Mouse (Mus musculus): ENCODE results near the gene Irgq. TPM values are rescaled to one million over a fixed set of nuclear protein-coding genes. Genes with fewer than 3 reads are reported as not detected.

The Irgq gene
- polyA plus RNA-seq (2017; shearing (Covaris generic)): 2.7 TPM

DNA sequence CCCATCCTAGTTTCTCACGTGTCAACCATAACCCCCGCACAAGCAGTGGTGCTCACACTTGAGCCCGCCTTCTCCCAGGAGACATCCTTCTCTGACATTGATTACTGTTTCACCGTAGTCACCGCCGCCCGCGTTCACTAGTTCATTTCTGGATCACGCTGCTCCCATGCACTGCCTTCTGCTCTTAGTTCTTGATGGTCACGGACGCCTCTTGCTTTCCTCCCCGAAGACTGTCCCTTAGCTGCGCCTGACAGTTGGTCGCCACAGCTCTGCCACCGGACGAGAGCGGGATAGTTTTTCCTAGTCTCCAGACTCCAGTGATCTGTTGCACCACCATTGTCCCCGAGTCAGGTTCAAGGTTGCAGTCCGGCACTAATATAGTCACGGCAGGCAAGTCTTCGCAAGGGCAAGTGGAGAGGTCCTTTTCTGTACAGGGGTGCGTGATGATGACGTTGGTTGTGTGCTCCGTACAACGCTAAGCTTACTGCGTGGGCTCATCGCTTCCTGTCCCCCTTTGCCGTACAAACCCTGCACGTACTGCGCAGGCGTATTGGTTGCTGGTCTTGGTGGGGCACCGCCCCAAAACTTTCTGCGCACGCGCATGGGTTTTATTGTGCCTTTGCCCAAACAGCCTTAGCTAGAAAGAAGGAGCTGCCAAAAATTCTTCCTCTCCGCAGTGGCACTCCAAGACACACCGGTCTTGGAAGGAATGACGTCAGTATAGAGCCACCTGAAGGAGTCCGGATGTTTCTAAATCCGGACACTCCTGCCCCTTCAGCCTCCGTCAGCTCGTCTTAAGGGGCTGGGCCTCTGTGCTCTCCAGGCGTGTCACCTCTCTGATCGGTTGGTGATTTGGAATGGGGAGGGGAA is at the start of gene Irgq:
Irgq (plus strand) TSS at position 628 of the 870 bp plus-strand sequence.

GRCm38 (mm10) chr7:24481474-24482207 is 48.8 kb upstream of the Irgq start, which contains the start of gene Cadm4:
Cadm4 (plus strand) TSS chr7:24482023.

GRCm38 (mm10) chr7:24506838-24507725 is 23.4 kb upstream of the Irgq start, which contains the start of gene Zfp428:
Zfp428 (plus strand) TSS chr7:24507006.

DNA sequence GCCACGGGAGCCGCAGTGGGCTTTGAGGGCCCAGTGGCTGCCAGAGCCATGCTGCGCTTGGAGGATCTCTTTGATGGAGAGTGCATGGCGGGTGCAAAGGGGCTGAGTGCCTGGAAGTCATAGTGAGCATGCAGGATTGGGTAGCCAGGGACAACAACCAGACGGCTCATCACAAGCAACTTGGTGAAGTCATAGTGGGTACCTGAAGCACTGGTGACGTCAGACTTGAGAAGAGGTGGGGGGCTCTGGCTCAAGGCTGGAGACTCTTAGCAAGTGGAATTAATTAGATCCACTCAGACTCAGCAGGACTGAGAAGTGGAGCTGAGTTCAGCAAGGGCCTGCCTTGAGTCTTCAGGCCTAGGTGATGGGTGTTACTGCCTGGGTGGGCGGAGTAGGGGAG is 18.1 kb upstream of the Irgq start, which contains the start of gene AC161166.1:
AC161166.1 (minus strand) TSS at position 101 of the 400 bp plus-strand sequence.

DNA sequence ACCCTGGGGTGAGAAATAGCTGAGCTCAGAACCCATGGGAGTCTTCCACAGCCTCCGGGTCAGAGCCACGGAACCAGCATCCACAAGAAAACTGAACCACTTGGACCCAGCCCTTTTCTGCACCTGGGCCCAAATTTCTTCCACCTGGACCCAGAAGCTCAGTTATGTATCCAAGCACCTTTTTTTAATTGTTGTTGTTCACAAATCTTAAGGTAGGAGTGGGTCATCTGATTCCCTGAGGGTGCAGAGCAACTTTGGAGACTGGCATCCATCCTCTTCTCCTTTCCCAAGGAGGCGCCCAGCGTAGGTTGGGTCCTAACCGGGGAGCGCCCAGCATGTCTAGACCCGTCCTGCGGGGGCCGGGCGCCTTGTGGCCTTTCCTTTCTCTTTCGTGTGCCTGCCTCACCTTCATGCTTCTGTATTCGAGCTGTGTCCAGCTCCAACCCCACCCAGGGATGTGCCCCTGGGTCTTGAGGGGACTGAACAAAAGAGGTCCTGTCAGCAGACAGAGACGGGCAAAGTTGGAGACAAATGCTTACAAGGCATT is 15.7 kb downstream of the Irgq start, which contains the start of the genes Pinlyp and Xrcc1:
Pinlyp (minus strand) TSS at position 51 of the 547 bp plus-strand sequence.
Xrcc1 (plus strand) TSS at position 222 of the 547 bp plus-strand sequence.

GRCm38 (mm10) chr7:24587330-24588105 is 57.0 kb downstream of the Irgq start, which contains the start of the genes Ethe1 and Zfp575:
Ethe1 (plus strand) TSS chr7:24587543.
Zfp575 (minus strand) TSS chr7:24587641.

Other genes with a start within 250 kb of the Irgq start
- 11.7 TPM for gene Zfp61, start 229.5 kb upstream of the Irgq start, polyA plus RNA-seq (2017; shearing (Covaris generic))
- gene Zfp94, start 214.0 kb upstream of the Irgq start, polyA plus RNA-seq (2017; shearing (Covaris generic)): 3.8 TPM
- not detected for gene Tescl, start 196.8 kb upstream of the Irgq start, polyA plus RNA-seq (2017; shearing (Covaris generic))
- 0.45 TPM for gene Lypd5, start 181.5 kb upstream of the Irgq start, polyA plus RNA-seq (2017; shearing (Covaris generic))
- gene Kcnn4, start 160.4 kb upstream of the Irgq start, polyA plus RNA-seq (2017; shearing (Covaris generic)): 156 TPM
- 49.0 TPM for gene Smg9, start 131.1 kb upstream of the Irgq start, polyA plus RNA-seq (2017; shearing (Covaris generic))
- not detected for gene Irgc1, start 78.4 kb upstream of the Irgq start, polyA plus RNA-seq (2017; shearing (Covaris generic))
- gene Plaur, start 68.2 kb upstream of the Irgq start, polyA plus RNA-seq (2017; shearing (Covaris generic)): 1.8 TPM
- not detected for gene Cadm4, start 48.7 kb upstream of the Irgq start, polyA plus RNA-seq (2017; shearing (Covaris generic))
- 1.3 TPM for gene Zfp428, start 23.7 kb upstream of the Irgq start, polyA plus RNA-seq (2017; shearing (Covaris generic))
- gene AC161166.1, start 18.2 kb upstream of the Irgq start, polyA plus RNA-seq (2017; shearing (Covaris generic)): not detected
- not detected for gene Pinlyp, start 15.4 kb downstream of the Irgq start, polyA plus RNA-seq (2017; shearing (Covaris generic))
- 47.0 TPM for gene Xrcc1, start 15.6 kb downstream of the Irgq start, polyA plus RNA-seq (2017; shearing (Covaris generic))
- gene Ethe1, start 56.9 kb downstream of the Irgq start, polyA plus RNA-seq (2017; shearing (Covaris generic)): 13.6 TPM
- not detected for gene Zfp575, start 57.0 kb downstream of the Irgq start, polyA plus RNA-seq (2017; shearing (Covaris generic))
- not detected for gene Phldb3, start 80.1 kb downstream of the Irgq start, polyA plus RNA-seq (2017; shearing (Covaris generic))
- gene Lypd3, start 105.9 kb downstream of the Irgq start, polyA plus RNA-seq (2017; shearing (Covaris generic)): not detected
- not detected for gene Tex101, start 146.0 kb downstream of the Irgq start, polyA plus RNA-seq (2017; shearing (Covaris generic))
- gene BC049730, start 178.6 kb downstream of the Irgq start, polyA plus RNA-seq (2017; shearing (Covaris generic)): not detected
- gene Gm4763, start 196.2 kb downstream of the Irgq start, polyA plus RNA-seq (2017; shearing (Covaris generic)): not detected
- not detected for gene Cd177, start 229.6 kb downstream of the Irgq start, polyA plus RNA-seq (2017; shearing (Covaris generic))
- gene Ceacam10, start 246.5 kb downstream of the Irgq start, polyA plus RNA-seq (2017; shearing (Covaris generic)): not detected

Measured in effector memory CD4-positive, alpha-beta T cell, adult 7 months (primary cell).